Mouse (Mus musculus): Measurements from ENCODE around the gene St3gal4.

DNA sequence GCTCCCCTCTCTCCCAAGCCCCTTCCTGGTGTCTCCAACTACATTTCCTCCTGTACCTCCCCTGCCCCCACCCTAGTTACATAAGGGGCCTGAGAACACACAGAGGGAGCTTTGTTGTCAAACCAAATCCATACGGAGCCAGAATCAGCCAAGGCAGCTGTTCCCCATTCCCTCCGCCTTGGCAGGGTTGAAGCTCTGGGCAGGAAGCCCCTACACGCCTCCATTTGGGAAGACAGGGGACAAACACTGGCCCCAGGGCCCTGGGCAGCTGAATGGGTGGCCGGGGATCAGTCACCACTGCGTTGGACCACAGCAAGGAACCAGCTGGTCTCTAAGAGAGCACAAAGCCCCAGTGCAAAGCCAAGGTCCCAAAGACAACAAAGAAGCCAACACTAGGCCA is 10.2 kb downstream of the St3gal4 start:
- TF ChIP-seq CTCF (IDR thresholded peaks at IDR 0.05; ENCODE audit: low read depth, low read length) (no peak), POLR2A (IDR thresholded peaks at IDR 0.05; ENCODE audit: extremely low read depth, insufficient read depth, low read length) (no peak)

Measured in liver, adult 2 months (tissue).